Mouse (Mus musculus) hindbrain, postnatal 0 days (tissue): ENCODE measurements around the gene Rit1. TPM values are rescaled to one million over a fixed set of nuclear protein-coding genes. Genes with fewer than 3 reads are reported as not detected.
"Not testable (repeated sequence)": the region's sequence is repeated elsewhere in the genome, so short reads cannot be mapped to it uniquely, and the experiment has no call there.

ENCODE experiments used
- ATAC-seq: fragments of 200-750 bp; cut with Nextera tagmentation; 2 replicates; pipeline ENCODE4 v1.8.0; 2017; ENCODE audit warnings: mild to moderate bottlenecking, moderate TSS enrichment, moderate library complexity
- DNase-seq: peaks from one replicate; pipeline ENCODE4 v3.0.0-alpha.2; 2015; ENCODE audit warnings: low spot score
- H3K27ac ChIP-seq: fragments of 300-500 bp; sonication (generic); 2 replicates; pipeline ENCODE4 v1.5.1; 2014; ENCODE audit warnings: mild to moderate bottlenecking
- H3K27me3 ChIP-seq: fragments of 300-500 bp; sonication (generic); 2 replicates; pipeline ENCODE4 v1.6.1; 2014; ENCODE audit warnings: low read length, mixed read lengths; ENCODE audit not compliant: insufficient read depth
- H3K36me3 ChIP-seq: fragments of 300-500 bp; sonication (generic); 2 replicates; pipeline ENCODE4 v1.6.1; 2014; ENCODE audit warnings: low read length, mixed read lengths; ENCODE audit not compliant: insufficient read depth
- H3K4me1 ChIP-seq: fragments of 300-500 bp; sonication (generic); 2 replicates; pipeline ENCODE4 v1.6.1; 2014; ENCODE audit warnings: antibody characterized with exemption, low read length, mixed read lengths; ENCODE audit not compliant: insufficient read depth
- H3K4me2 ChIP-seq: fragments of 300-500 bp; sonication (generic); 2 replicates; pipeline ENCODE4 v1.6.1; 2014; ENCODE audit warnings: low read depth, mild to moderate bottlenecking, low read length, moderate library complexity, mixed read lengths
- H3K4me3 ChIP-seq: fragments of 300-500 bp; sonication (generic); 2 replicates; pipeline ENCODE4 v1.5.1; 2014; ENCODE audit warnings: low read length
- H3K9ac ChIP-seq: fragments of 300-500 bp; sonication (generic); replicated peaks from 2 replicates; pipeline ENCODE4 v1.6.1; 2014; ENCODE audit warnings: mild to moderate bottlenecking, low read length, moderate library complexity, mixed read lengths
- H3K9me3 ChIP-seq: fragments of 300-500 bp; sonication (generic); 2 replicates; pipeline ENCODE4 v1.6.1; 2016; ENCODE audit warnings: low read length, mixed read lengths
- CTCF ChIP-seq: IDR thresholded peaks from 2 replicates; pipeline ENCODE4 v1.5.1; 2016; ENCODE audit warnings: antibody characterized with exemption, control low read depth, low read depth
- WGBS: fragments of 180-500 bp; shearing (Covaris S2); extraction: QIAGEN DNeasy Blood & Tissue Kit; methylation state at CpG from one replicate; pipeline ENCODE4 v1.1.7; 2014; 5-methylcytosine and 5-hydroxymethylcytosine counted together
- polyA plus RNA-seq: library from polyadenylated mRNA; unstranded; fragments of >200 nt; fragmentation: Nextera tagmentation; extraction: Ambion mirVana; gene quantifications from 2 replicates; pipeline ENCODE4 v1.2.1, GENCODE M21; 2015
- total RNA-seq: library from RNA; depleted of rRNA; stranded (reverse); fragments of >200 nt; gene quantifications from 2 replicates; pipeline ENCODE4 v1.2.3, GENCODE M21; 2014

The Rit1 gene
- total and polyA plus RNA-seq, 2 experiments from 2014 or later, result 68.7 to 76.7 TPM

GRCm38 (mm10) chr3:88755541-88755940 is 38.9 kb downstream of the Rit1 start:
- H3K27ac ChIP-seq, result peak overlapping the region; percentile 60; the same call in 1 of the 2 replicates
- peaks cover 34% of the 10 kb centered on the region for H3K36me3 ChIP-seq
- H3K27me3 ChIP-seq, result no peaks in the 10 kb centered on the region
- TF ChIP-seq CTCF, result no peak
- H3K4me1 ChIP-seq, result peaks cover 14% of the 10 kb centered on the region
- ATAC-seq (no peak), DNase-seq (no peak)
- H3K4me3 ChIP-seq, result no peak overlapping the region
- no peaks in the 10 kb centered on the region for H3K9me3 ChIP-seq
- 55% methylated on average over 3 of the region's 3 CpGs for WGBS
- no peak overlapping the region for H3K9ac ChIP-seq
- no peak overlapping the region for H3K4me2 ChIP-seq

- Histone ChIP-seq H3K27ac (peak overlapping the region; percentile 88), H3K4me2 (peak overlapping the region; percentile 16; the same call in 1 of the 2 replicates), H3K36me3 (peaks cover 33% of the 10 kb centered on the region), H3K4me3 (no peak overlapping the region), H3K9me3 (no peaks in the 10 kb centered on the region), H3K9ac (peak overlapping the region; percentile 41), H3K4me1 (peaks cover 14% of the 10 kb centered on the region), H3K27me3 (no peaks in the 10 kb centered on the region)
- TF ChIP-seq CTCF, result no peak
- ATAC-seq (peak; percentile 58), DNase-seq (peak; percentile 64)
- WGBS, result 19% methylated on average over 4 of the region's 4 CpGs
Measured at GRCm38 (mm10) chr3:88756276-88756675, 39.6 kb downstream of the Rit1 start.

GRCm38 (mm10) chr3:88758045-88758500 is 41.4 kb downstream of the Rit1 start:
- peaks cover 31% of the 10 kb centered on the region for H3K36me3 ChIP-seq
- H3K4me3 ChIP-seq, result no peak overlapping the region
- peak overlapping the region; percentile 45 for H3K9ac ChIP-seq
- no peaks in the 10 kb centered on the region for H3K9me3 ChIP-seq
- H3K27me3 ChIP-seq, result no peaks in the 10 kb centered on the region
- H3K4me2 ChIP-seq, result peak overlapping the region; percentile 28
- ATAC-seq (peak; percentile 95), DNase-seq (peak; percentile 92)
- TF ChIP-seq CTCF, result no peak
- 1% methylated on average over 5 of the region's 5 CpGs for WGBS
- peaks cover 14% of the 10 kb centered on the region for H3K4me1 ChIP-seq
- H3K27ac ChIP-seq, result peak overlapping the region; percentile 88

- no peaks in the 10 kb centered on the region for H3K27me3 ChIP-seq
- no peak overlapping the region for H3K27ac ChIP-seq
- DNase-seq (no peak), ATAC-seq (no peak)
- peaks cover 5% of the 10 kb centered on the region for H3K4me1 ChIP-seq
- H3K4me3 ChIP-seq, result no peak overlapping the region
- TF ChIP-seq CTCF, result no peak
- H3K4me2 ChIP-seq, result no peak overlapping the region
- H3K9me3 ChIP-seq, result no peaks in the 10 kb centered on the region
- 93% methylated on average over 19 of the region's 19 CpGs for WGBS
- H3K9ac ChIP-seq, result no peak overlapping the region
- peaks cover 28% of the 10 kb centered on the region for H3K36me3 ChIP-seq
Measured at GRCm38 (mm10) chr3:88761619-88762018, 45.0 kb downstream of the Rit1 start.

GRCm38 (mm10) chr3:88762401-88762831 is 45.8 kb downstream of the Rit1 start:
- H3K4me2 ChIP-seq, result no peak overlapping the region
- no peaks in the 10 kb centered on the region for H3K9me3 ChIP-seq
- no peak overlapping the region for H3K4me3 ChIP-seq
- H3K36me3 ChIP-seq, result peaks cover 23% of the 10 kb centered on the region
- peak; percentile 41 for DNase-seq
- peak overlapping the region; percentile 45; the same call in 1 of the 2 replicates for H3K27ac ChIP-seq
- H3K9ac ChIP-seq, result no peak overlapping the region
- WGBS, result 26% methylated on average over 6 of the region's 6 CpGs
- TF ChIP-seq CTCF, result peak; percentile 35; the same call in 1 of the 2 replicates
- no peak for ATAC-seq
- no peaks in the 10 kb centered on the region; the same call in 1 of the 2 replicates for H3K4me1 ChIP-seq
- no peaks in the 10 kb centered on the region for H3K27me3 ChIP-seq

- WGBS, result 1% methylated on average over 19 of the region's 28 CpGs
- peak overlapping the region; percentile 89 for H3K27ac ChIP-seq
Measured at GRCm38 (mm10) chr3:88771189-88771940, 54.7 kb downstream of the Rit1 start.

GRCm38 (mm10) chr3:88771941-88772280 is 55.3 kb downstream of the Rit1 start:
- H3K27ac ChIP-seq, result peak overlapping the region; percentile 89
- peak overlapping the region; percentile 51 for H3K4me2 ChIP-seq
- H3K27me3 ChIP-seq, DNase-seq, H3K36me3 ChIP-seq, H3K4me1 ChIP-seq, H3K9me3 ChIP-seq: not testable (repeated sequence)
- ATAC-seq, result peak; percentile 25; the same call in 1 of the 2 replicates
- H3K9ac ChIP-seq, result peak overlapping the region; percentile 43
- H3K4me3 ChIP-seq, result peak overlapping the region; percentile 40
- WGBS, result 7% methylated on average over 3 of the region's 6 CpGs

More at GRCm38 (mm10) chr3:88771189-88771940, 54.7 kb downstream of the Rit1 start:
- peak overlapping the region; percentile 43 for H3K9ac ChIP-seq
- H3K4me1 ChIP-seq, H3K9me3 ChIP-seq, H3K27me3 ChIP-seq, H3K36me3 ChIP-seq: not testable (repeated sequence)
- ATAC-seq (peak; percentile 85), DNase-seq (peak; percentile 81)
- peak overlapping the region; percentile 51 for H3K4me2 ChIP-seq
- H3K4me3 ChIP-seq, result peak overlapping the region; percentile 40

- not testable (repeated sequence) for H3K9ac ChIP-seq, H3K4me2 ChIP-seq
- ATAC-seq, result peak; percentile 86
Measured at GRCm38 (mm10) chr3:88772399-88772798, 55.8 kb downstream of the Rit1 start.

GRCm38 (mm10) chr3:88773163-88773562 is 56.5 kb downstream of the Rit1 start:
- H3K27me3 ChIP-seq, H3K9me3 ChIP-seq, H3K36me3 ChIP-seq, H3K4me2 ChIP-seq, ATAC-seq, H3K9ac ChIP-seq, DNase-seq, H3K4me1 ChIP-seq, H3K4me3 ChIP-seq, H3K27ac ChIP-seq: not testable (repeated sequence)
- WGBS, result 84% methylated on average over 6 of the region's 6 CpGs

More at GRCm38 (mm10) chr3:88772399-88772798, 55.8 kb downstream of the Rit1 start:
- H3K4me1 ChIP-seq, H3K9me3 ChIP-seq, H3K27me3 ChIP-seq, H3K36me3 ChIP-seq: not testable (repeated sequence)
- Histone ChIP-seq H3K4me3 (peak overlapping the region; percentile 40), H3K27ac (peak overlapping the region; percentile 66; the same call in 1 of the 2 replicates)
- under 1% methylated on average over 17 of the region's 19 CpGs for WGBS
- peak; percentile 91 for DNase-seq
